Comparison of ENCODE assay signal across 22 mouse cellular contexts in genomic region chr10:80619465-80620244, GRCm38 (mm10). TPM values are rescaled to one million over a fixed set of nuclear protein-coding genes. Genes with fewer than 3 reads are reported as not detected.
DNase-seq lines count a peak whose midpoint lies in the region; ATAC-seq and TF ChIP-seq lines count a peak whose summit lies in the region.
"Had no signal": no experiment of that assay in that cellular context is flagged by ENCODE, and none has a peak within 500 bp of the region (broad histone marks: within the 10 kb centered on the region; RNA-seq: fewer than 3 reads in every experiment).

No protein-coding gene starts in this region.

- H3K27me3 ChIP-seq in midbrain, embryonic 10.5 days (ENCODE audit: low read depth, poor library complexity, severe bottlenecking): no peaks in the 10 kb centered on the region
- no peaks in the 10 kb centered on the region for H3K27me3 ChIP-seq in midbrain, embryonic 14.5 days (ENCODE audit: control insufficient read depth, insufficient read depth, low read length)
- no peaks in the 10 kb centered on the region for H3K27me3 ChIP-seq in liver, embryonic 14.5 days (ENCODE audit: control insufficient read depth, insufficient read depth, low read length)
- H3K27me3 ChIP-seq in intestine, embryonic 16.5 days (replicated peaks; ENCODE audit: control insufficient read depth, insufficient read depth, low read length): no peaks in the 10 kb centered on the region
- H3K27me3 ChIP-seq: embryonic facial prominence, embryonic 15.5 days; heart, embryonic 15.5 days; hindbrain, embryonic 13.5 days; kidney, embryonic 15.5 days; Patski; stomach, embryonic 15.5 days had no signal

- no peak overlapping the region for H3K9ac ChIP-seq in midbrain, embryonic 14.5 days (replicated peaks; ENCODE audit: low read length)
- no peak overlapping the region for H3K9ac ChIP-seq in liver, embryonic 14.5 days (replicated peaks)
- H3K9ac ChIP-seq in intestine, embryonic 16.5 days (ENCODE audit: low read depth, low read length): no peak overlapping the region
- H3K9ac ChIP-seq: embryonic facial prominence, embryonic 15.5 days; forebrain, postnatal 0 days; heart, embryonic 15.5 days; hindbrain, embryonic 13.5 days; kidney, embryonic 15.5 days; stomach, embryonic 15.5 days had no signal

- ATAC-seq in midbrain, embryonic 14.5 days (ENCODE audit: low FRiP score, low TSS enrichment): no peak
- ATAC-seq in liver, embryonic 14.5 days (ENCODE audit: insufficient read depth): no peak
- ATAC-seq in erythroblast, adult 5-6 weeks (replicated peaks; ENCODE audit: low FRiP score, poor library complexity, severe bottlenecking): no peak
- no peak for ATAC-seq in intestine, embryonic 16.5 days
- ATAC-seq: CD4-positive, CD25-positive, alpha-beta regulatory T cell, adult 4 months; forebrain, postnatal 0 days; Patski had no signal

- peaks cover 38% of the 10 kb centered on the region for H3K4me1 ChIP-seq in midbrain, embryonic 10.5 days
- peaks cover 21% of the 10 kb centered on the region for H3K4me1 ChIP-seq in midbrain, embryonic 14.5 days (ENCODE audit: control insufficient read depth, insufficient read depth, low read length)
- H3K4me1 ChIP-seq in liver, embryonic 14.5 days (replicated peaks; ENCODE audit: control insufficient read depth in 2 of 2, insufficient read depth in 2 of 2, low read length in 1 of 2): peaks cover 3 to 20% of the 10 kb centered on the region in 2 experiments; a peak in 3 of 4 replicates
- H3K4me1 ChIP-seq in intestine, embryonic 16.5 days (ENCODE audit: control insufficient read depth, insufficient read depth, low read length): peaks cover 20% of the 10 kb centered on the region

- H3K4me3 ChIP-seq in midbrain, embryonic 10.5 days: peak overlapping the region; percentile 11
- no peak overlapping the region for H3K4me3 ChIP-seq in midbrain, embryonic 14.5 days (replicated peaks; ENCODE audit: low read depth, low read length)
- H3K4me3 ChIP-seq in liver, embryonic 14.5 days (ENCODE audit: insufficient read depth in 1 of 2, low read depth in 2 of 2, low read length in 2 of 2): no peak overlapping the region
- H3K4me3 ChIP-seq in intestine, embryonic 16.5 days (ENCODE audit: low read length): no peak overlapping the region
- H3K4me3 ChIP-seq: embryonic facial prominence, embryonic 15.5 days; heart, embryonic 15.5 days; hindbrain, embryonic 13.5 days; kidney, embryonic 15.5 days; stomach, embryonic 15.5 days had no signal

- H3K27ac ChIP-seq in midbrain, embryonic 10.5 days (replicated peaks): no peak overlapping the region; the same call in 1 of the 2 replicates
- H3K27ac ChIP-seq in midbrain, embryonic 14.5 days (replicated peaks; ENCODE audit: low read depth, low read length): no peak overlapping the region
- H3K27ac ChIP-seq in liver, embryonic 14.5 days: no peak overlapping the region
- no peak overlapping the region for H3K27ac ChIP-seq in intestine, embryonic 16.5 days (ENCODE audit: low read length)
- H3K27ac ChIP-seq: heart, embryonic 15.5 days; hindbrain, embryonic 13.5 days; stomach, embryonic 15.5 days had no signal

- H3K4me2 ChIP-seq in midbrain, embryonic 14.5 days (ENCODE audit: low read length): no peak overlapping the region
- H3K4me2 ChIP-seq in liver, embryonic 14.5 days (ENCODE audit: low read depth): peak overlapping the region; percentile 11; the same call in 1 of the 2 replicates
- H3K4me2 ChIP-seq in intestine, embryonic 16.5 days (ENCODE audit: low read depth, low read length): no peak overlapping the region
- H3K4me2 ChIP-seq: embryonic facial prominence, embryonic 15.5 days; heart, embryonic 15.5 days; hindbrain, embryonic 13.5 days; kidney, embryonic 15.5 days; stomach, embryonic 15.5 days had no signal

- TF ChIP-seq CTCF in liver, embryonic 14.5 days (IDR thresholded peaks at IDR 0.05; ENCODE audit: low read depth): no peak

- H3K9me3 ChIP-seq in midbrain, embryonic 10.5 days (replicated peaks): no peaks in the 10 kb centered on the region
- H3K9me3 ChIP-seq in midbrain, embryonic 14.5 days (ENCODE audit: control insufficient read depth, low read length): no peaks in the 10 kb centered on the region
- no peaks in the 10 kb centered on the region for H3K9me3 ChIP-seq in liver, embryonic 14.5 days (ENCODE audit: control insufficient read depth, low read length)
- H3K9me3 ChIP-seq in intestine, embryonic 16.5 days (ENCODE audit: control insufficient read depth, low read length): no peaks in the 10 kb centered on the region
- H3K9me3 ChIP-seq: embryonic facial prominence, embryonic 15.5 days; heart, embryonic 15.5 days; hindbrain, embryonic 13.5 days; kidney, embryonic 15.5 days; stomach, embryonic 15.5 days had no signal

- TF ChIP-seq EP300 in liver, embryonic 14.5 days (IDR thresholded peaks at IDR 0.05; ENCODE audit: low read depth): no peak

- H3K36me3 ChIP-seq in midbrain, embryonic 10.5 days: peaks cover 23% of the 10 kb centered on the region
- peaks cover 15% of the 10 kb centered on the region for H3K36me3 ChIP-seq in midbrain, embryonic 14.5 days (ENCODE audit: control insufficient read depth, insufficient read depth, low read length)
- H3K36me3 ChIP-seq in liver, embryonic 14.5 days (replicated peaks; ENCODE audit: control insufficient read depth, insufficient read depth, low read depth): peaks cover 2% of the 10 kb centered on the region; the same call in 1 of the 2 replicates
- peaks cover 7% of the 10 kb centered on the region for H3K36me3 ChIP-seq in intestine, embryonic 16.5 days (ENCODE audit: control insufficient read depth, insufficient read depth, low read length)

- 35% methylated on average over 8 of the region's 8 CpGs for WGBS in midbrain, embryonic 10.5 days
- WGBS in midbrain, embryonic 14.5 days: 36% methylated on average over 8 of the region's 8 CpGs
- 53% methylated on average over 8 of the region's 8 CpGs for WGBS in liver, embryonic 14.5 days (ENCODE audit: insufficient replicate concordance)
- WGBS in intestine, embryonic 16.5 days: 42% methylated on average over 8 of the region's 8 CpGs

- DNase-seq in midbrain, embryonic 10.5 days (ENCODE audit: low spot score): no peak
- no peak for DNase-seq in midbrain, embryonic 14.5 days
- DNase-seq in WW6 (ENCODE audit: low read depth, low spot score): peak; percentile 60
- DNase-seq in fat pad, adult 2 months (ENCODE audit: extremely low read depth, low read depth, low spot score): peak; percentile 69
- DNase-seq in liver, embryonic 14.5 days (ENCODE audit: low read depth in 3 of 3, low spot score in 3 of 3): no peak
- no peak for DNase-seq in ovary, postnatal 14 days (ENCODE audit: low spot score)
- DNase-seq: adrenal gland, postnatal 14 days; cerebellum, postnatal 14 days; forebrain, postnatal 0 days; gastrocnemius, postnatal 14 days; layer of hippocampus, adult 9-11 months; lung, postnatal 10 days; thymus, postnatal 25 days had no signal

RNA-seq across cellular contexts. Expression of gene Csnk1g2, which starts 3.0 kb away (rescaled TPM):
- polyA plus RNA-seq in midbrain, embryonic 10.5 days (2016; fragmentation: Nextera tagmentation; extraction: Ambion mirVana): 131 and 151 TPM in 2 replicates
- polyA plus RNA-seq in midbrain, embryonic 14.5 days (2014; fragmentation: Nextera tagmentation; extraction: Ambion mirVana): 74.1 and 98.5 TPM in 2 replicates
- 46.9 and 51.3 TPM in 2 replicates for polyA plus RNA-seq in liver, embryonic 14.5 days (2012; rRNA removed)
- 25.5 and 27.0 TPM in 2 replicates for polyA plus RNA-seq in liver, embryonic 14.5 days (2014; fragmentation: Nextera tagmentation; extraction: Ambion mirVana)
- 25.5 and 25.6 TPM in 2 replicates for total RNA-seq in erythroblast, adult 5-6 weeks (2015; ENCODE audit: low replicate concordance)
- total RNA-seq in erythroblast, adult 5-6 weeks (2017; ENCODE audit: low replicate concordance): 28.2 and 28.9 TPM in 2 replicates
- polyA plus RNA-seq in intestine, embryonic 16.5 days (2015; fragmentation: Nextera tagmentation; extraction: Ambion mirVana): 15.1 and 22.2 TPM in 2 replicates

RNA-seq across cellular contexts. Expression of gene Gm49322, which starts 13.8 kb away (rescaled TPM):
- 5.6 and 6.4 TPM in 2 replicates for polyA plus RNA-seq in midbrain, embryonic 10.5 days (2016; fragmentation: Nextera tagmentation; extraction: Ambion mirVana)
- polyA plus RNA-seq in midbrain, embryonic 14.5 days (2014; fragmentation: Nextera tagmentation; extraction: Ambion mirVana): 2.5 and 2.6 TPM in 2 replicates
- 1.2 and 1.3 TPM in 2 replicates for polyA plus RNA-seq in liver, embryonic 14.5 days (2012; rRNA removed)
- 0.19 and 0.28 TPM in 2 replicates for polyA plus RNA-seq in liver, embryonic 14.5 days (2014; fragmentation: Nextera tagmentation; extraction: Ambion mirVana)
- total RNA-seq in erythroblast, adult 5-6 weeks (2015; ENCODE audit: low replicate concordance): 0.21 TPM in 1 of 2 replicates, not detected in the other
- not detected in 2 replicates for total RNA-seq in erythroblast, adult 5-6 weeks (2017; ENCODE audit: low replicate concordance)
- polyA plus RNA-seq in intestine, embryonic 16.5 days (2015; fragmentation: Nextera tagmentation; extraction: Ambion mirVana): 3.3 and 4.0 TPM in 2 replicates

RNA-seq across cellular contexts. Expression of gene Adat3, which starts 17.0 kb away (rescaled TPM):
- polyA plus RNA-seq in midbrain, embryonic 10.5 days (2016; fragmentation: Nextera tagmentation; extraction: Ambion mirVana): 10.6 and 10.8 TPM in 2 replicates
- 4.9 and 5.0 TPM in 2 replicates for polyA plus RNA-seq in midbrain, embryonic 14.5 days (2014; fragmentation: Nextera tagmentation; extraction: Ambion mirVana)
- polyA plus RNA-seq in liver, embryonic 14.5 days (2012; rRNA removed): 6.3 and 6.4 TPM in 2 replicates
- polyA plus RNA-seq in liver, embryonic 14.5 days (2014; fragmentation: Nextera tagmentation; extraction: Ambion mirVana): 3.8 and 4.9 TPM in 2 replicates
- total RNA-seq in erythroblast, adult 5-6 weeks (2015; ENCODE audit: low replicate concordance): not detected in 2 replicates
- total RNA-seq in erythroblast, adult 5-6 weeks (2017; ENCODE audit: low replicate concordance): 0.94 TPM in 1 of 2 replicates, not detected in the other
- 8.4 and 9.4 TPM in 2 replicates for polyA plus RNA-seq in intestine, embryonic 16.5 days (2015; fragmentation: Nextera tagmentation; extraction: Ambion mirVana)

RNA-seq across cellular contexts. Expression of gene Scamp4, which starts 17.0 kb away (rescaled TPM):
- 91.0 and 94.1 TPM in 2 replicates for polyA plus RNA-seq in midbrain, embryonic 10.5 days (2016; fragmentation: Nextera tagmentation; extraction: Ambion mirVana)
- 62.1 and 67.6 TPM in 2 replicates for polyA plus RNA-seq in midbrain, embryonic 14.5 days (2014; fragmentation: Nextera tagmentation; extraction: Ambion mirVana)
- 22.0 and 27.6 TPM in 2 replicates for polyA plus RNA-seq in liver, embryonic 14.5 days (2012; rRNA removed)
- polyA plus RNA-seq in liver, embryonic 14.5 days (2014; fragmentation: Nextera tagmentation; extraction: Ambion mirVana): 34.6 and 39.8 TPM in 2 replicates
- 7.3 and 14.0 TPM in 2 replicates for total RNA-seq in erythroblast, adult 5-6 weeks (2015; ENCODE audit: low replicate concordance)
- total RNA-seq in erythroblast, adult 5-6 weeks (2017; ENCODE audit: low replicate concordance): 2.6 and 3.1 TPM in 2 replicates
- 125 and 127 TPM in 2 replicates for polyA plus RNA-seq in intestine, embryonic 16.5 days (2015; fragmentation: Nextera tagmentation; extraction: Ambion mirVana)

RNA-seq across cellular contexts. Expression of gene Abhd17a, which starts 29.5 kb away (rescaled TPM):
- 86.8 and 87.3 TPM in 2 replicates for polyA plus RNA-seq in midbrain, embryonic 10.5 days (2016; fragmentation: Nextera tagmentation; extraction: Ambion mirVana)
- polyA plus RNA-seq in midbrain, embryonic 14.5 days (2014; fragmentation: Nextera tagmentation; extraction: Ambion mirVana): 128 and 151 TPM in 2 replicates
- polyA plus RNA-seq in liver, embryonic 14.5 days (2012; rRNA removed): 41.2 and 51.0 TPM in 2 replicates
- 55.0 and 63.4 TPM in 2 replicates for polyA plus RNA-seq in liver, embryonic 14.5 days (2014; fragmentation: Nextera tagmentation; extraction: Ambion mirVana)
- total RNA-seq in erythroblast, adult 5-6 weeks (2015; ENCODE audit: low replicate concordance): 23.6 and 66.1 TPM in 2 replicates
- total RNA-seq in erythroblast, adult 5-6 weeks (2017; ENCODE audit: low replicate concordance): 2.0 and 7.7 TPM in 2 replicates
- polyA plus RNA-seq in intestine, embryonic 16.5 days (2015; fragmentation: Nextera tagmentation; extraction: Ambion mirVana): 63.1 and 79.7 TPM in 2 replicates

Comparison
In these comparisons a context has a peak if more than half of its experiments do, and no peak if none do; other contexts are left out.
1. DNase-seq: peak in WW6 (single experiment) and fat pad, adult 2 months (single experiment); none in midbrain, embryonic 10.5 days (single experiment), midbrain, embryonic 14.5 days (single experiment), liver, embryonic 14.5 days (0 of 3) and ovary, postnatal 14 days (single experiment).